21 mouse cellular contexts compared by ENCODE assay signal in genomic region chr2:117668137-117668536, GRCm38 (mm10).
DNase-seq lines count a peak whose midpoint lies in the region; ATAC-seq lines count a peak whose summit lies in the region.
"Had no signal": no experiment of that assay in that cellular context is flagged by ENCODE, and none has a peak within 500 bp of the region (broad histone marks: within the 10 kb centered on the region; RNA-seq: fewer than 3 reads in every experiment).

No protein-coding gene starts in this region.

- no peaks in the 10 kb centered on the region for H3K4me1 ChIP-seq in heart, embryonic 10.5 days
- H3K4me1 ChIP-seq: liver, embryonic 12.5 days had no signal

- H3K27me3 ChIP-seq in heart, embryonic 10.5 days (ENCODE audit: insufficient read depth, poor library complexity, severe bottlenecking): no peaks in the 10 kb centered on the region
- H3K27me3 ChIP-seq: limb, embryonic 12.5 days; liver, embryonic 12.5 days had no signal

- intact Hi-C loops in gastrocnemius, postnatal 14 days (cut with DNase I; ENCODE audit: low total_unique reads): no loop called here
- intact Hi-C loops in heart, postnatal 36 days (cut with DNase I): no loop called here

- no peak for ATAC-seq in granulocyte monocyte progenitor cell, adult 5-6 weeks (replicated peaks; ENCODE audit: poor library complexity, severe bottlenecking)
- ATAC-seq: activated CD4-positive, CD25-positive, alpha-beta regulatory T cell, adult 4 months; forebrain, embryonic 16.5 days; liver, embryonic 12.5 days had no signal

- no peaks in the 10 kb centered on the region for H3K36me3 ChIP-seq in heart, embryonic 10.5 days
- H3K36me3 ChIP-seq: embryonic facial prominence, embryonic 10.5 days; limb, embryonic 12.5 days; liver, embryonic 12.5 days had no signal

- H3K4me3 ChIP-seq in heart, embryonic 10.5 days: no peak overlapping the region
- H3K4me3 ChIP-seq: embryonic facial prominence, embryonic 10.5 days; erythroblast, embryonic 14.5 days; limb, embryonic 12.5 days; liver, embryonic 12.5 days had no signal

- no peak overlapping the region for H3K27ac ChIP-seq in heart, embryonic 10.5 days
- H3K27ac ChIP-seq: embryonic facial prominence, embryonic 10.5 days; limb, embryonic 12.5 days; liver, embryonic 12.5 days had no signal

- peak; percentile 51 to 66 for DNase-seq in heart, adult 18-20 months
- DNase-seq in heart, embryonic 10.5 days (ENCODE audit: low spot score): no peak
- DNase-seq in Muller cell, postnatal 12 days (ENCODE audit: inconsistent ontology term): peak; percentile 68
- DNase-seq in gastrocnemius, postnatal 14 days: peak; percentile 49
- peak; percentile 24 to 29 for DNase-seq in heart, postnatal 36 days
- DNase-seq in cerebellum, adult 11-12 months: no peak
- DNase-seq in cerebellum, adult 11 months: no peak
- DNase-seq: adrenal gland, postnatal 14 days; cerebellum, adult 8-10 months; kidney, adult 11 months; lung, adult 2 months; lung, postnatal 36 days; right cerebral cortex, postnatal 4 days; thymus, postnatal 14 days had no signal

- H3K9me3 ChIP-seq in heart, embryonic 10.5 days: no peaks in the 10 kb centered on the region
- H3K9me3 ChIP-seq: embryonic facial prominence, embryonic 10.5 days; limb, embryonic 12.5 days; liver, embryonic 12.5 days had no signal

Comparison
In these comparisons a context has a peak if more than half of its experiments do, and no peak if none do; other contexts are left out.
1. DNase-seq: peak in heart, adult 18-20 months (2 of 2), Muller cell, postnatal 12 days (single experiment), gastrocnemius, postnatal 14 days (single experiment) and heart, postnatal 36 days (2 of 2); none in heart, embryonic 10.5 days (single experiment), cerebellum, adult 11-12 months (single experiment) and cerebellum, adult 11 months (single experiment).